Mouse (Mus musculus): ENCODE measurements around the gene Tpcn2. TPM values are rescaled to one million over a fixed set of nuclear protein-coding genes. Genes with fewer than 3 reads are reported as not detected.

Tpcn2 gene
- total RNA-seq, 2 experiments from 2014 or later: 3.0 to 4.2 TPM

- DNase-seq (ENCODE audit: low spot score): peak; percentile 81
- intact Hi-C loops (cut with DNase I): no loop called here
These were observed 16.7 kb upstream of the Tpcn2 start, which contains the start of gene Mrgprf for GRCm38 (mm10) chr7:145300321-145301007. Gene Mrgprf, plus strand, starts transcription at chr7:145300828.

GRCm38 (mm10) chr7:145299562-145300320, 15.9 kb upstream of the Tpcn2 start:
- intact Hi-C loops (cut with DNase I): no loop called here
- peak; percentile 53 for DNase-seq (ENCODE audit: low spot score)

GRCm38 (mm10) chr7:145298666-145299490, 15.1 kb upstream of the Tpcn2 start:
- no peak for DNase-seq (ENCODE audit: low spot score)
- intact Hi-C loops (cut with DNase I): no loop called here

GRCm38 (mm10) chr7:145293859-145294258, 10.0 kb upstream of the Tpcn2 start:
- intact Hi-C loops (cut with DNase I): no loop called here
- DNase-seq (ENCODE audit: low spot score): no peak

GRCm38 (mm10) chr7:145292726-145293125, 8.9 kb upstream of the Tpcn2 start:
- intact Hi-C loops (cut with DNase I): no loop called here
- no peak for DNase-seq (ENCODE audit: low spot score)

GRCm38 (mm10) chr7:145291847-145292246, 8.0 kb upstream of the Tpcn2 start:
- DNase-seq (ENCODE audit: low spot score): no peak
- intact Hi-C loops (cut with DNase I): no loop called here

- intact Hi-C loops (cut with DNase I): no loop called here
- no peak for DNase-seq (ENCODE audit: low spot score)
These were observed 5.5 kb upstream of the Tpcn2 start for GRCm38 (mm10) chr7:145289302-145289701.

- DNase-seq (ENCODE audit: low spot score): no peak
- intact Hi-C loops (cut with DNase I): no loop called here
These were observed 3.6 kb upstream of the Tpcn2 start for GRCm38 (mm10) chr7:145287410-145287809.

- intact Hi-C loops (cut with DNase I): no loop called here
- no peak for DNase-seq (ENCODE audit: low spot score)
These were observed 1.7 kb upstream of the Tpcn2 start for GRCm38 (mm10) chr7:145285476-145285875.

- DNase-seq (ENCODE audit: low spot score): no peak
- intact Hi-C loops (cut with DNase I): no loop called here
These were observed 482 bp upstream of the Tpcn2 start for GRCm38 (mm10) chr7:145284293-145284692.

GRCm38 (mm10) chr7:145283041-145283440, 770 bp downstream of the Tpcn2 start:
- intact Hi-C loops (cut with DNase I): no loop called here
- no peak for DNase-seq (ENCODE audit: low spot score)

GRCm38 (mm10) chr7:145281396-145281795, 2.4 kb downstream of the Tpcn2 start:
- intact Hi-C loops (cut with DNase I): no loop called here
- no peak for DNase-seq (ENCODE audit: low spot score)

GRCm38 (mm10) chr7:145275488-145275887, 8.3 kb downstream of the Tpcn2 start:
- DNase-seq (ENCODE audit: low spot score): no peak
- intact Hi-C loops (cut with DNase I): no loop called here

GRCm38 (mm10) chr7:145270955-145271354, 12.9 kb downstream of the Tpcn2 start:
- intact Hi-C loops (cut with DNase I): no loop called here
- DNase-seq (ENCODE audit: low spot score): no peak

- DNase-seq (ENCODE audit: low spot score): no peak
- intact Hi-C loops (cut with DNase I): no loop called here
These were observed 14.9 kb downstream of the Tpcn2 start for GRCm38 (mm10) chr7:145268890-145269289.

- DNase-seq (ENCODE audit: low spot score): peak; percentile 58
- intact Hi-C loops (cut with DNase I): no loop called here
These were observed 17.8 kb downstream of the Tpcn2 start for GRCm38 (mm10) chr7:145266011-145266410.

GRCm38 (mm10) chr7:145264202-145264601, 19.6 kb downstream of the Tpcn2 start:
- intact Hi-C loops (cut with DNase I): no loop called here
- no peak for DNase-seq (ENCODE audit: low spot score)

GRCm38 (mm10) chr7:145256092-145256491, 27.7 kb downstream of the Tpcn2 start:
- no peak for DNase-seq (ENCODE audit: low spot score)
- intact Hi-C loops (cut with DNase I): no loop called here

GRCm38 (mm10) chr7:145253986-145254630, 29.7 kb downstream of the Tpcn2 start:
- intact Hi-C loops (cut with DNase I): no loop called here
- DNase-seq (ENCODE audit: low spot score): no peak
